Mouse (Mus musculus): Measurements from ENCODE around the gene Sema7a.

Sema7a gene

DNA sequence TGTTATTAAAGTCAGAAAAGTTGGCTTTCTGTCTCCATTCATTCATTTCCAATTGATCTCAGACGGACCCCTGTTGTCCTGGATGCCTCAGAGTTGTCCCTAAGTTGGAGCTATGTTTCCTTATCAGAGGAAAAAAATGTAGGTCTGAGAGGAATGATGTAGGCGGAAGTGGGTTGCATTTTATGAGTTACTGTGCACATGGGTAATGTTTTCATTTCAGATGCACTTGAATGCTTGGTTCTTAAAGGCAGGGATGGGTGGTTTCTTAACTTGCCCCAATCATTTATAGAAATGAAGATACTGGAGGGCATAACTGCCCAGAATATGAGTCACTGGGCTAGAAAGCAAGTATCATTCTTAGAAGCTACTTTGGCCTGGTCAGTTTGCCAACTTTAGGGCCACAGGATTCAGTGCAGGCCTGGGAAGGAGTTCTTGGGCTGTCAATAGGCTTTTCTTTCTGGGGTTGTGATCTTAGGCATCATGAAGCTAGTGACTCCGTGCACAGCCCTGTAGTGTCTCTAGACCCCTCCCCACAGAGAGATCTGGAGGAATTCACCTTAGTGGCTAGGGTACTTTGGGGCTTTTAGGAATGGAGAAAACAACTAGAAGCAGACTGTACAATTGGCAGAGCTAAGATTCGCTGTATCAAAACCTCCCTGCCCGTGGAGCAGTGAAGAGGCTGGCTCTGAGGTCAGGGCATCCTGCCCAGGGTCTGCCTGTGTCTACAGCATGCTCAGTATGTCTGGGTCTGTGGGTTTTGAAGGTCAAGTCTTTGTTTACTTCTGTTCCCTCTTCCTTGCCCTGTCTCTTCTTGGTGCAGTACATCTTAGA, 1.5 kb upstream of the Sema7a start:
- DNase-seq (ENCODE audit: low spot score in 2 of 2): no peak

GRCm38 (mm10) chr9:57940349-57940794, 460 bp downstream of the Sema7a start:
- DNase-seq (ENCODE audit: low spot score in 2 of 2): no peak

- no peak for DNase-seq (ENCODE audit: low spot score in 2 of 2)
Observed at GRCm38 (mm10) chr9:57940861-57941638, 1.1 kb downstream of the Sema7a start.

- no peak for DNase-seq (ENCODE audit: low spot score in 2 of 2)
Observed at GRCm38 (mm10) chr9:57942039-57942438, 2.1 kb downstream of the Sema7a start.

DNA sequence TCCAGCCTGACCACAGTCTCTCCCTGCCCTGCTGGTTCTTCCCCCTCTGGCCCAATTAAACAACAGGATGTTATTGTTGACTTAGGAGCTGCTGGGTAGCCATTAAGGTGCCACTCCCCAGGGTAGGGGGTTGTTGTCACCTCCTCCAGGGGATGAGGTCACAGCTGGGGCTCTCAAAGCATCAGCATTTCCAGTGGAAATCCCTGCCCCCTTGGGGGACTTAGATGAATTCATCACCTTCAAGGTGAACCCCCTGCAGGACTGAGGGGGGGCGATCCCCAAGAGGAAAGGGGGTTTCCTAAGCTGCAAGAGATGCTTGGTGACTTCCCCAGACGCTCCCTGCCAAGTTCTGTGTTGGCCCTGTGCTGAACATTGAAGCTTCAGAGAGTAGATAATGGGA, 3.2 kb downstream of the Sema7a start:
- no peak for DNase-seq (ENCODE audit: low spot score in 2 of 2)

DNA sequence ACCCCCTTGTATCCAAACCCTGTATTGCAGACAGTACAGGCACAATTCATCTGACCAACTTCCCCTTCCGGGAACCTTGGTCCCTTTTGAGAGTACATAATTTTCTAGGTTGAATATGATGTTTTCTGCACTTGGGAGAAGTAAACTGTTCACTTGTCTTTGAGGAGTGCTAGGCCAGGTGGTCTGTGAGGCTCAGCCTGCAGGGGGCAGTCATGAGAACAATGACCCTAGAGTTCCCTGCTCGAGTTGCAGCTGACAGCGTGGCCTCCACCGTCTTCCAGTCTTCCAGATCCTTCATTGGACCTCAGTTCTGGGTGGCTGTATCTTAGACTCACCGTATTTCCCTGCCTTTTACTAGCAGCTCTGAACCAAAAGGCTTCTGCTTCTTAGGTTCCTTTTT, 4.7 kb downstream of the Sema7a start:
- DNase-seq (ENCODE audit: low spot score in 2 of 2): peak; percentile 65 to 68

DNA sequence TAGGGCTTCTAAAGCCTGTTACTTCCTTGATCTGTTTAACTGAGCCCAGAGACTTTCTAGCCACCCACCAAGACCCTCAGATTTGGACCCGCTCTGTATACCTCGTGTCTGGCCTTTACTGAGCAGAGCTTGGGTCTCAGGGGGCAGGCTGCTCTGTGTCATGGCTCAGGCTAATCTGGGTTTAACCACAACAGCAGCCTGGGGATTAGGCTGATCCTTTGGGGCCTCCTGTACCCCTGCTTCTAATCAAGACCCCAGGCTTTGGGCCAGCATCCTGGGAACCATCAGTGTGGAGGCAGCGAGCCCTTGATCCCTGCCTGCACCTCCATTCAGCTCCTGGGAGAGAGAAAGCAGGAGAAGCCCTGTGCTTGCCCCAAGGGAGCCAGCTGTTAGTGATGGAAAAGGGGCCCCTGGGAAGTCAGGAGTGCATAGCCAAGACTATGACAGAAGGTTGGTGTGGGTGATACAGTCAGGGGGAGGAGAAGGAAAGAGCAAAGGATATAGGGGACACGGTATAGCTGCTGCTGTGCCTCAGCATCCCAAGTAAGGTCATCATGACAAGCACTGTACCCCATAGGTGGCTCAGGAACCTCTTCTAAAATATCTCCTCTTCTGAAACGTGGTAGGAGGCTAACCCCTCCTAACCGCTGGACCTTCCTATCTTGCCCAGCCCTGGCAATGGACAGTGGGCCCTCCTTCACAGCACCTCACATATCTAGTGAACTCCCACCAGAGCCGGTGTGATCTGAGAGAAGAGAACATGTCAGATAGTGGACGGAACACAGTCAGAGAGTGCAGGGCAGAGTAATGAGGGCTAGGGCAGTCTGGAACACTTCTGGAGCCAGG, 6.1 kb downstream of the Sema7a start:
- DNase-seq (ENCODE audit: low spot score in 2 of 2): no peak

GRCm38 (mm10) chr9:57947381-57948030, 7.6 kb downstream of the Sema7a start:
- DNase-seq (ENCODE audit: low spot score in 2 of 2): no peak

DNA sequence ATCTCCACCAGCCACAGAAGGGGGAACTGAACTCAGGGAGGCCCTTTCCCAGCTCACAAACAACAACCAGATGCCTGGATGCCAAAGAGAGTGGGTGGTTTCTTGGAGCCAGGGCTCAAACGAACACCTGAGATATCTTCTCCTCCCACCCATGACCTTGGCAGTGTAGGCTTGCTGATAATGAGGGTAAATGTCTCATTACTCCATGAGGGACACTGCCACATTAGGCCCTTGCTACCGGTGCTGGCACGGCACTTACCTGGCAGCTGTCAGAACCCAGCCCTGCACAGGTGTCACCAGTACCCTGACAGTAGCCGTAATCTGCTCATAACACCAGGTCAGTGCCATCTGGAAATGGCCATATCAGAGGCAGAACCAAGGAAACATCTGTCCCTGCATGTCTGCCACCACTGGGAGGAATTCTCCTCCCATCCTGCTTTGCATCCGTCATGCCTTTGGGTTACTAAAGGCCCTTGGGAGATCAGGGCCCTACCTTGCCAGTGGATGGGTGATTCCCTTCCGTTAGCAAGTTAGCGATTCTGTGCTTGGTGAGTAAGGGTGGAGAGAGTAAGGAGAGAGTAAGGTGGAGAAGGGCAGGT, 8.5 kb downstream of the Sema7a start:
- no peak for DNase-seq (ENCODE audit: low spot score in 2 of 2)

- DNase-seq (ENCODE audit: low spot score in 2 of 2): no peak
Observed at GRCm38 (mm10) chr9:57949102-57949704, 9.3 kb downstream of the Sema7a start.

DNA sequence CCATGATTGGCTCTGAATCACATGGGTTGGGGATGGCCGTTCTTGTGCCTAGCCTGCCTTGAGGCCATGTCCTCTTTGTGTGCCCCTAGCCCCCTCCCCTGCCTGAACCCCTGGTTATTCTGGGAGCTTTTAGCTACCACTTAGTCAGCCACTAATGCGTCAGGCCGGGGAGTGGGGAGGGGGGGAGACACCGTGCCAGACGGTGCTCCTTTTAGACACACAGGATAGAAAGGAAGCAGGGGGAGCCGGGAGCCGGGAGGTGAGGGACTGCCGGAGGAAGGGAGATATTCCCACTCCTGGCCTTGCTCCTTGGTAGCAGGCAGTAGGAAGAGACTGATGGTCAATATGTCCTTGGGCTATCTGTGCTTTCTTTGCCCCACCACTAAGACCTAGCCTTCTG, 10.0 kb downstream of the Sema7a start:
- no peak for DNase-seq (ENCODE audit: low spot score in 2 of 2)

DNA sequence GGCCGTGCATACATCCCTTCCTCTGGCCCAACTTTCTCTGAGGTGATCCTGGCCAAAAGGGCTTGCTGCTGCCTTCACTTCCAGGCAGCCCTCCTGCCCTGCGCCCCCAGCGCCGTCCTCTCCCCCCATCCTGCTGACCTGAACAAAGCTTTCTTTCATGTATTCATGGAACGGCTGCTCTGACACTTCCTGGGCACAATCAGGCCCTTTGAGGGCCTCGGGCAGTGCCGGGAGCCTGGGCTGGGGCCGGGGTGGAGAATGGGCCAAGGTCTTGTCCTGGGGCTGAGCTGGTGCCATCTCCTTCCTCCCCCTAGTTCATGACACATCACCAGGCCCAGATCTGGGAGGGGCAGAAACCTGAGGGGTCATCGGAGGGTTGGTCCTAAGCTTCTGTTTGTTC, 10.6 kb downstream of the Sema7a start:
- DNase-seq (ENCODE audit: low spot score in 2 of 2): no peak

DNA sequence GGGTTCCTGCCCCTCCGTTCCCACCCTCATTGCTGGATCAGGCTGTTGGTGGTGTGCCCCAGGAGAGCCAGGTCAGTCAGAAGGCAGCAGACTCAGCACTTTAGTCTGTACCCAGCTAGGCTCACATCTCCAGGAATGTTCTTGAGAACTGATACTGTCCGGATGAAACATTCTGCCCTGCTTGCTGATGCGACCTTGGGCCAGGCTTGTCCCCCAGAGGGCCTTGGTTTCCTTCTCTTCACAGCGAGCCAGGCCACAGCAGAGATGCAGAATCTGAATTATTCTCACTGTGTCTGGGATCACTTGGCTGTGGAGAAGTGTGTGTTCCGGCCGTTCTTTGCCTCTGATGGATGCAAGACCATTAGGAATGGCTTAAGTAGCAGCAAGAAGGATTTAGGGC, 12.1 kb downstream of the Sema7a start:
- DNase-seq (ENCODE audit: low spot score in 2 of 2): no peak

- peak in 1 of 2 experiments; percentile 7 for DNase-seq (ENCODE audit: low spot score in 2 of 2)
Observed at GRCm38 (mm10) chr9:57954962-57955744, 15.2 kb downstream of the Sema7a start.

- DNase-seq (ENCODE audit: low spot score in 2 of 2): no peak
Observed at GRCm38 (mm10) chr9:57955764-57956163, 15.9 kb downstream of the Sema7a start.

DNA sequence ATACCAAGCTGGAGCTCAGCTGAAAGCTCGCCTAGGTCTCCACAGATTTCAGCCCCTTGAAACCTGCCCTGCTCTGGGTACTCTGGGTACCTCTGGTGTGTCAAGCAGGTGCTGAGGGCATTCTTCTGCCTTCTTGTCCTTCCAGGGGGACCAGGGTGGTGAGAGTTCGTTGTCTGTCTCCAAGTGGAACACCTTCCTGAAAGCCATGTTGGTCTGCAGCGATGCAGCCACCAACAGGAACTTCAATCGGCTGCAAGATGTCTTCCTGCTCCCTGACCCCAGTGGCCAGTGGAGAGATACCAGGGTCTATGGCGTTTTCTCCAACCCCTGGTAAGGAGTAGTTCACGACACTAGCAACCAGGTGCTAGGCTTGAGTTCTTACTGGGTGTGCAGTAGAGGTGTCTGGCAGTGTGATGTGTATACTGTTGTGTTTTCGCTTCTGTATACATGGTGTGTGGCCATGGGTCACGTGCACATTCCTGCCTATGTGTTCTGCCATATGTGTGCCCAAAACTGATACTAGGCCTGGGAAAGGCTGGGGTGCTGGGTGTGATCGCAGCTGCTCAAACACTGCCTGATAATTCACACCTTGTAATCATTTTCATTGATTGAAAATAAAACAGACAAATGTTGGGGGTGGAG, 16.4 kb downstream of the Sema7a start:
- peak in 1 of 2 experiments; percentile 2 for DNase-seq (ENCODE audit: low spot score in 2 of 2)

- no peak for DNase-seq (ENCODE audit: low spot score in 2 of 2)
Observed at GRCm38 (mm10) chr9:57956838-57957236, 16.9 kb downstream of the Sema7a start.

DNA sequence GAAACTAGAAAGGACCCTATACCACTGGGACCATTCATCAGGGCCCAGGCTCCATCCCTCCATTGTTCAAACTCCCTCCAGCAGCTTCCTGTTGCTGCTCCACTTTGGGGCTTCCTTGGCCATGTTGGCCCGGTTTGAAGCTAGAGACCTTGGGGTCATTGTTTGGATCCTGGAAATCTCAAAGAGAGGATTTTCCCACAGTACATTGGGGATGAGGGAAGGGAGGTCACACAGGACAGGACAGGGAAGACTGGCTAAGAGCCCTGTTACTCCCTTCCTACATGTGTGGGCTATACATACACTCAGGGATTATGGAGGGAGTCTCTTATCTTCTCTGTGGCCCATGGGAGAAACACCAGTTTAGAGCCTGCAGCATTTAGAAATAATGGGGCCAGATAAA, 18.7 kb downstream of the Sema7a start:
- DNase-seq (ENCODE audit: low spot score in 2 of 2): no peak

GRCm38 (mm10) chr9:57959399-57959798, 19.5 kb downstream of the Sema7a start:
- DNase-seq (ENCODE audit: low spot score in 2 of 2): no peak
